Mouse (Mus musculus): ENCODE measurements at regions not wholly inside any gene's neighbourhood (a gene's known extent, or its start where the extent isn't known, plus 50 kb on each side); places are given as distances from the start of the nearest gene placed in this dataset.

DNA sequence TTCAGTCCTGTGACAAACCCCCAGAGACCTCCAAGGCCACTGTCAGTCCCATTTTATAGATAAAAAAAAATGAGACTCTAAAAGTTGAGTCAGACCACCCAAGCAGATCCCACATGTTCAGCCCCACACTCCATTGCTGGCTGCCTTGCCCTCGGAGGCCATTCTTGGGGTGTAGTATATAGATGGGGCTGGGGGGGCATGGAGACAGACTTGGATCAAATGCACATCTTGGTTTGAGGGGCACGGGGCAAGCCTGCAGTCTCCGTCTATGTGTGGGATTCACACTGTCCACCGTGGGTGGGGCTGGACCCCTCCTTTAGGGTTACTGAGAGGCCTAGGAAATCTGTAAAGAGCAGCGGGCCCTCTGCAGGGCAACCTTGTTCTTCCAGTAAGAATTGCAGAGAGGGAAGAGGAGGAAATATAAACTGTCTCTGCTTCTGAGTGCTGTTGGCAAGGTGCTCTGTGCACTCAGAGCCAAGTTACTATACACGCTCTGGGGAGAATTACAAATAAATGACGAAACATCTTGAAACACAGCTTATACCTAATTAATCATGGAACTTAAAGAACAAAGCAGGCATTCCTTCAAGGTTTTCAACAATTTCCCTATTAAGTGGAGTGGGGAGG is 184.4 kb upstream of the Habp2 start:
- DNase-seq (ENCODE audit: inconsistent ontology term), result no peak

DNA sequence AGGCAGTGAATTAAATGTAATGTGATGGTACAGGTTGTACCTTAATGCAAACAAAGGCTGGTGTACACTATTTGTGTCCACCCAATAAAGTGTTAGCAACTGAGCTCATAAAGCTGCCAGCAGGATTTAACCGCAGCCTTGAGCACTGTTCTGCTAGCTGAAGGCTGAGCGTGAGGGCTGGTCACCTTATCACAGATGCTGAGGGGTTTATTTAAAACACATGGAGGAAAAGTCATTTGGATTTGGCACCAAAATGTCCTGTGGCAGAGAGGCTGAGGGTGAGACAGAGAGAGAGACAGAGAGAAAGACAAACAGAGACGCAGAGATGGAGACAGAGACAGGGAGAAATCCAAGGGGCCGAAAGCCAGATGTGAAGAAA is 181.9 kb upstream of the Habp2 start:
- DNase-seq (ENCODE audit: inconsistent ontology term), result no peak

DNA sequence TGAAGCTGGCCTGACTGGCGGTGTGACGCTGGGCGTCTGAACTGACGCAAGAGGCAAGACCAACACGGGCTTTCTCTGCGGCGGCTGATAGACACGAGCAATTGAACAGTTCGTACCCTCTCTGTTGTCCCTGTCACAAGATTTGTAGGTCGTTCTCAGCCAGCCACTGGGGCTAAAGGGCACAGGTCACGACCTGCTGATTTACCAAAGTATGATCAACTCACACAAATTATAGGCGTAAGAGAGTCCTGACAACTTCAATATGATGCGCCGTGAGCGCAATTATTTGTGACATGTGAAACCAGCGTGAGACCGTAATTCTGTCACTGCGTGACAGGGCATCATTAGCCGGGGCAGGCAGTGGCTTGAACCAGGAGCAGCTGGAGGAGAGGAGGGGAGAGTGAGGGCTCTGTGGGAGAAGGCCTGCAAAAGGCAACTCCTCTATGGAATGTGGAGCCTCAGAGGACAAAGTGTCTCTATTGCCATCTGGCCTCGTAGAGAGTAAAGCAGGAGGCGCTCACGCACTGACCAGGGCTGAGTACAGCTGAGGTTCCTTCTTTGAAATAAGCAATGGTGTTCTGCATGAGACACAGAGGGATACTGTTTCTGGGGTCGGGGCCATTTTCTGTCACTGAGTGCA is 181.4 kb upstream of the Habp2 start:
- peak; percentile 37 for DNase-seq (ENCODE audit: inconsistent ontology term)

DNA sequence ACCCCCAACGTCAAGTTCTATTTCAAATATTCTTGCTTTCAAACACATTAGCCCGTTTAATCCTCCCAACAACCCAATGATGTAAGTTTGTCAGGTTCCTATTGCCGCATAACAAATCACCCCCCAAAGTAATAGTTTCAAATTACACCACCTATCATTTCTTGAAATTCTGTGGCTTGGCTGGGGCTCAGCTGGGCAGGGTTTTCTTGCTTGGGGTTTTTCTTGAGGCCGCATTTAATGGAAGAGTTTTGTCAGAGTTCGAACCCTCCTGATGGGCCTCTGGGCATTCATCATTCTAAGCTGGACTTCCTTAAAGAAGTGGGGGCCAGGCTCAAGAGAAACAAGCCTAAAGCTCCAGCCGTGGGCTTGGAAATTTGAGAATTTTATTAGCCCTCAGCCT is 178.1 kb upstream of the Habp2 start:
- no peak for DNase-seq (ENCODE audit: inconsistent ontology term)

DNA sequence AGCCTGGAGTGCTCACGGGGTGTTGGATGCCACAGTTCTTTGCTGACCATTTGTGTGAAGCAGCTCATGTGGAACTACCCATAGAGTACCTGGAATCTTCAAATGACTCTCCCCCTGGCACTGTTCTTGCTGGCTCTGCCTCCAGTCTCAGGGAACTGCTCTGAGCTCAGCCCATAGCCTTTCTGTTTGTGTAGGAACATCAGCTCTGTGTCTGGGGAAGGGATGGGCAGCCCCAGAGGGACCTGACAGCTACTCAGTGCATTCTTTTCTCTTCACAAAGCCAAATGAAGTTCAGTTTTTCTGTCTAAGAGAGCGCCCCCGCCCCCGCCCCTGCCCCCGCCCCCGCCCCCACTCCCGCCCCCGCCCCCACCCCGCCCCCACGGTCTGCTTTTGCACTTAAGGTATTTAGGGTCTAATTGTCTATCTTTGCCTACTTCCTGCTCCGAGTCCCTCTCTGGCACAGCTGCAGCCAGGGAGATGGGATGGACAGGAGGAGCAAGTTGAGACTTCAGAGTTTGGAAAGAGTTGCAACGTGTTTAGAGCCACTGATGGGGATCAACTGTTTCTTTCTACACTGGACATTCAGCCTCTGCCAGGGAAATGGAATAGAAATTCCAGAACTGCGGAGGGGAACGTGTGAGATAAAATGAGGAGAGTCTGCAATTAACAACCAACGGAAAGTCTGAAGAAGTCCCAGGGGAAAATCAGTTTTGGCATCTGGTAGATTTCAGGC is 171.2 kb upstream of the Habp2 start:
- DNase-seq (ENCODE audit: inconsistent ontology term), result peak; percentile 36

DNA sequence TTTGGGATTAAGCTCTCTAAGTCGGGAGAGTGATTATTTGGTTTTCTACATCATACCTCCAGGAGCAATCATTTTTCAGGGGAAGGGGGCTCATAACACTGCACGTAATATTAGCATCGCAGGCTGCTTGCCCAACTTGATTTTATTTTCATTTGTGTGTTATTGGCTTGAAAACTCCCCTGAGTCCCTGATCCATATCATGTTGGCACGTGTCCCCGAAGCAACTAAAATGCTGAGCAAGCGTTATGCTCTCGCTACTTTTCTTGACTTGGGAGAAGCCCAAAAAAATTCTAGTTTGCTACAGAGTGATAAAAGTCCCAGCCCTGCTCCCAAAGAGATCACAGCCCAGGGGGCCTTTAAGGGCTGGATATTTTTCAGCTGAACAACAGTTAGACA is 170.7 kb upstream of the Habp2 start:
- no peak for DNase-seq (ENCODE audit: inconsistent ontology term)

DNA sequence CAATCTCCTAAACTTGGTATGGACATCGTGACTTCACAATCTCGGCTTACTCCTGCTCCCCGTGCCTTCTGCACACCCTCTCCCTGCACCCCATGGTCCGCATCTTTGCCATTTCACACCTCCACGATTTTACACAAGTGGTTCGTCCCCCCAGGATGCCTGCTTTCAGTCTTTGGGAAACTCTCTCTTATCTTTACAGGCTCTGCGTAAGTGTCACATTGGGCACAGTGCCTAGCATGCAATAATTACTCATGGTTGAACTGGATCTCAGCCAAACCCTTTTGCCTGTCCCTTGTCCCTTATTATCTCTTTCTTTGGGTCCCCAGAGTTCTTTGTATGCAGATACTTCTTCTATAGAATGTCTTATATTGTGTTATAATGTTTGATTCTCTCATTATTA is 166.2 kb upstream of the Habp2 start:
- DNase-seq (ENCODE audit: inconsistent ontology term), result peak; percentile 49

DNA sequence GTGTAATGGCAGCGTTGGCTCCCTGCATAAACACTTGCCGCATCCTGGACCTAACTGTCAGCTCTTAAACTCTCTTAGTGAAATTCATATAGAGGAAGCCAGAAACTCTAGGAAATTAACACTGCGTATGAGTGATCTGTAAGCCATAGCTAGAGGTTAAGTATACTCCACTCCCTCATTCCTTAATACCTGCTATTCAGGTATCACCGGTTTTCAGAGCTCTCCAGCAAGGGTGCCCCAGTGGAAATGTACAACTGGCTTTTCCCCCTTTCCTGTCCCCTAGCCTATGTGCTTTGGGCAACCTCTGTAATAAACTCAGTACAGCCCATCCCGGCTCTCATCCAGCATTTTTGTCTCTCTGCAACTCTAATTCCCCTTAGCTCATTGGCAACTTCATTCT is 164.8 kb upstream of the Habp2 start:
- no peak for DNase-seq (ENCODE audit: inconsistent ontology term)

DNA sequence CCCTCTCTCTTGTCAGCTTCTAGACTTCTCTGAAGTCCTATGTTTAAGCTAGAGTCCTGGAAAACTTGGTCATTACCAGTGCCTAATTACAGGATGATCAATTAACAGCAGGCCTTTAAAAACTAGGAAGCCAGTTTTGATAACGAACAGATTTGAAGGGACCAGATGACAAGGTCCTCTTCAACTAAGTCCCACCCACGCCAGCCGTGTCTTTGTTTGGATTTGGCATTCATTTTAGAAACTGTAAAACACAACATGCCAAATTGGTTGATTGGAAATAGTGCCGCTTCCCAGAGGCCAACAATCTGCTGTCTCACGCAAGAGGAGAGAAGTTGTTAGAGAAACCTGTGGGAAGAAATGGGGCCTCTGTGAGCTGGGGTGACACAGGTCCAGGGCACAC is 155.4 kb upstream of the Habp2 start:
- peak; percentile 35 for DNase-seq (ENCODE audit: inconsistent ontology term)

DNA sequence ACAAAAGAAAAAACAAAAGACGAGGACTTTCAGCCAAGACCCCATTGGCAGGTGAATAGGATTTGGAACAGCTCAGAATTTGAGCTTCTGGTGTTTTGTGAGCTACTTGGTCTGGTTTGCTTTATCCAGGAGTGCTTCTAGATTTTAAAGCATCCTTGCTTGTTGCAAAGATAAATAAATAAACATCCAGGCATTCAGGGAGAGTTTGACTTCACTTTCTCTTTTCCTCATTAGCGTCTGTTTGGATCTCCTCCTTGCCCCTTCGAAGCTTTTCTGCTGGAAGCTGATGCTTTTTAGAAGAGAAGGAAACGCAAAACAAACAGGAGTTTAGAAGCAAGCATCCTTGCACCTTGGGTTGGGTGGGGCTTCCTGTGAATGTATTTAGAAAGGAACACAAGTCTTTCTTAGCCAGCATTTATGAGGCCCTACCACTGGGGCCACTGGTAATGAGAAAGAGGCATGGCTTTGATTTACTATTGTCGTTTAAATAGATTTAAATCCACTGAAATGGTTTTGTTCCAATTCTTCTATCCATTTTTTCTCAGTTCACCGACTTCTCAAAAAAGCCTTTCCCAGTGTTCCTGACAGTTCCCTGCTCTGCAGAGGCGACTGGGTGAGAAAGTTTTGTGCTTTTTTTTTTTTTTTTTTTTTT is 153.9 kb upstream of the Habp2 start:
- DNase-seq (ENCODE audit: inconsistent ontology term), result peak; percentile 2

DNA sequence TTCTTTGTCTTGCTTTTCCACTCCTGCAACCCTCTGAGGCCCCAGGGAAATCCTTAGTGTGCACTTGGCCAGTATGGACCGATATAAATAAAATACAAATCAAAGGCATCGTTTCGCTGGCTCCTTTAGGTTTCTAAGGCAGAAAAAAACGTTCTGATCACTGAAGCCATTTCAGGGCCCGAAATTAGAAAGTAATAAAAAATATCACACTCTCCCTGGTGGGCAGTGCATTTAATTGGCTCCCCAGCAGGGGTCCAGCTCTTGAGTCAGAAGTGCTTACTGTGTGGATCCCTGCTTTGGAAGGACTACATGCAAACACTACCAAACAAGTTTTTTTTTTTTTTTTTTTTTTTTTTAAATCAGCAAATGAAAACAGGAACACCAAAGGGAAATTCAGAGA is 153.4 kb upstream of the Habp2 start:
- DNase-seq (ENCODE audit: inconsistent ontology term), result peak; percentile 7

DNA sequence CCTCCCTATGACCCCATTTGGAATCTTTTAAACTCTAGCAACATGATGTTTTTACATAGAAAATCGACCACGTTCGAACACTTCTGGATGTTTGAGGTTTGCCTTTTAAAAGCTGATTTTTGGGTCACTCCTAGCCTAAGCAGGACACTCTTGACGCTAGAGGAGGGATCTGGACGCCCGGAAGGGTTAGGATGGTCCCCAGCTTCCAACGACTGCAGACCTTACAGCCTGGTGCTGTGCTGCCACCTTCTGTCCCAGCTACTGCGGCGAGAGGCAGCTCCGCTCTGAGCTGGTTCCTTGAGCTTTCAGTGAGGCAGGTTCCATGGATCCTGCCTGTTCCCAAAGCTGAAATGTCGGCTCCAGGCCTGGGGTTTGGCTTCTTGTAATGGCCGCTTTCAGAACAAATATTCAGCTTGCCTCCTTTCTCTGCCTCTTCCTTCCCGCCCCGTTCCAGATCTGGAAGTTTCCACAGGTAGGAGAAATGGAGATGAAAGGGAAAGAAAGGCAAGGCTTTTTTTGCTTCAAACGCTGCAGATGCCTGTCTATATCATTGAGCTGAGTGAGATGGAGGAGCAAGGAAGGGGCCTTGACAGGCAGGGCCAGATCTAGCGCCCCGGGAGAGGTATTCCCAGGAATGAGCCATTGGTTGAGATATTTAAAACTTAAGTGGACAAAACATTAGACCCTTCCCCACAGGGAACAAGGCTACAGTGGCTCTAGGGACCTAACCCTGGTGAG is 152.7 kb upstream of the Habp2 start:
- peak; percentile 74 for DNase-seq (ENCODE audit: inconsistent ontology term)

DNA sequence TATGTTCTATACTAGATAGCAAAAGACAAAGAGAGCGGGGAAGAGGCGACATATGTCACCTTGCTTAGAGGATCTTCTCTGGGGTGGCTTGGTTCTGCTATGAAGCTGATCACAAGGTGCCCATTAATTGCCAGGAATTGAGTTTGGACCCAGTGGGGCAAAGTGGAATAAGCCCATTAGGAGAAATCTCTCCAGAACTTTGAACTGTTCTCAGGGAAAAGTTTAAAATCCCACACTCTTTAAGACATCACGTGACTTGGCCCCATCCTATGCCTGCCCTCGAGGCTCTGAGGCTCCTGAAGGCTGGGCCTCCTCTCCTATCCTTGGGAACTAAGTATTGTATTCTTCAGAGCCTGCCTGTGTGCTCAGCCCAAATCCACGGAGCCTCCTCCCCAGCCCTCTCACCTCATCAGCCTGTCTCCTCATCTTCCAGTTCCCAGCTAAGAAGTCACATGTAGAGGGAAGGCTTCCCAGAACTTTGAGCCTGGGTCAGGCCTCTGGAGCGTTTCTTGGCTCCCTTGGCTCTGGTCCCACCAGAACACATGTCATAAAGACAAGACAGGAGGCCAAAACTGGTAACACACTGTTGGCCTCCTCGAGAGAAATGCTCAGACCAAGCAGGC is 151.5 kb upstream of the Habp2 start:
- no peak for DNase-seq (ENCODE audit: inconsistent ontology term)

DNA sequence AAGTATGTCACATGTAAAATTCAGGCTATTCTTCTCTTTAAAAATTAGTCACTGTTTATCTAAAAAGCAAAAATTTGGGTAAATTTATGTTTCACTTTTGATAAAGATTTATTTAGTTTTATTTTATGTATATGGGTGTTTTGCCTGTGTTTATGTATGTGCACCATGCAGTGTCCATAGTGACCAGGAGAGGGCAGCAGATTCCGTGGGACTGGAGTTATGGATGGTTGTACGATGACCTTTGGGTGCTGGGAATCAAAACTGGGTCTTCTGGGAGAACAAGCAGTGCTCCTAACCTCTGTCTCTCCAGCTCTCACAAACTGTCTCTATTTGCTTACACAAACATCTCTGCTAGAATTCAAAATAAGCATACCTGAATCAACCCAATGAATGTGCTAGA is 146.4 kb upstream of the Habp2 start:
- DNase-seq (ENCODE audit: inconsistent ontology term), result no peak

DNA sequence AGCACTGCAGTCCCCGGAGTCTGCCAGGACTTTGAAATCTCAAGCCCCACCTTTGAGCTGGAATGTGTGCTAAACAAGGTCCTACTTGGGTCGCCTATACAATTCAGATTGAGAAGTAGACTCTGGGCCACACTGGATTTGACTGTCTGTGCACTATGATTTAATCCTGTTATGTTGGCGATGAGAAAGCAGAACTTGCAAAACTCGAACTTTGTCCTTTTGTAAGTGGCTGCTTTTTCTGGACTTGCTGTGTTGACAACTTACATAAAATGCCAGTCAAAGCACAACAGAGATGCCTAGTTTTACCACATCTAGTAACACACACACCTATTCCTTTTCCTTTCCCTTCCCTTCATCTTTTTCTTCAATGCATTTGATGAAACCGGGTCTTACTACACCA is 142.7 kb upstream of the Habp2 start:
- no peak for DNase-seq (ENCODE audit: inconsistent ontology term)

DNA sequence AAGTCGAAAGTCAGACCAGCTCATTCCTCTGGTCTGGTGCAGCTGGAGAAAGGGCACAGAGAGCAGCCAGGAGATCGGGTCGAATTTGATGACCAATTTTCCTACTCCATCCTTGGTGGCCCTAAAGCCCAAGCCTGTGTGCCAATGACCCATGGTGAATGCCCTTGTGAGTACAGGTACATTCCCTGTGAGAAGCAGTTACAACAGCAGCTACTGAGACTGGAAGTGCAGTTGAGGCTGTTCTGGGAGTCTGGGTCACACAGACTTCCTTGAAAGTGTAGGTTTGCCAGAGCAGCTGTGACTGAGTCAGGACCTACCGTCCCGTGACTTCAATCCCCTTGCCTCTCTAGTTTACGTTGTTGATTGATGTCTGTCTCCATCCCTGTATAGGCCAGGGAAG is 129.8 kb upstream of the Habp2 start:
- DNase-seq (ENCODE audit: inconsistent ontology term), result no peak

DNA sequence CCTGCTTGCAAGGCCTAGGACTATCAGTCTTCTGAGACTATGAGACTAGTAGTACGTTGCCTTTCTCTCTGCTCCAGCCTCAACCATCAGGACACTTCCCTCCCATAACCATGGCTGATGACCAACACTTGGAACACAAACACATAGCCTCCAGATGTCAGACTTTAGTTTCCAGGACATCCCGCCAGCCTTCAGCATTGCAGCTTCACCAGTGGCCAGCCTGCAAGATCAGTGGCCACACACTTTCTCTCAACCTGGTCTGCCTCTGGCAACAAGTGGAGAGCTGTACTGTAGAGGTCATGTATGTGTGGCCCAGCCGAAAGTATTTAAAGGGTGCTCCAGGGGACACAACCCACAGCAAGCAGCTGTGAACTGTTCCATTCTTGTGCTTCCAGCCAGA is 124.8 kb upstream of the Habp2 start:
- DNase-seq (ENCODE audit: inconsistent ontology term), result no peak

DNA sequence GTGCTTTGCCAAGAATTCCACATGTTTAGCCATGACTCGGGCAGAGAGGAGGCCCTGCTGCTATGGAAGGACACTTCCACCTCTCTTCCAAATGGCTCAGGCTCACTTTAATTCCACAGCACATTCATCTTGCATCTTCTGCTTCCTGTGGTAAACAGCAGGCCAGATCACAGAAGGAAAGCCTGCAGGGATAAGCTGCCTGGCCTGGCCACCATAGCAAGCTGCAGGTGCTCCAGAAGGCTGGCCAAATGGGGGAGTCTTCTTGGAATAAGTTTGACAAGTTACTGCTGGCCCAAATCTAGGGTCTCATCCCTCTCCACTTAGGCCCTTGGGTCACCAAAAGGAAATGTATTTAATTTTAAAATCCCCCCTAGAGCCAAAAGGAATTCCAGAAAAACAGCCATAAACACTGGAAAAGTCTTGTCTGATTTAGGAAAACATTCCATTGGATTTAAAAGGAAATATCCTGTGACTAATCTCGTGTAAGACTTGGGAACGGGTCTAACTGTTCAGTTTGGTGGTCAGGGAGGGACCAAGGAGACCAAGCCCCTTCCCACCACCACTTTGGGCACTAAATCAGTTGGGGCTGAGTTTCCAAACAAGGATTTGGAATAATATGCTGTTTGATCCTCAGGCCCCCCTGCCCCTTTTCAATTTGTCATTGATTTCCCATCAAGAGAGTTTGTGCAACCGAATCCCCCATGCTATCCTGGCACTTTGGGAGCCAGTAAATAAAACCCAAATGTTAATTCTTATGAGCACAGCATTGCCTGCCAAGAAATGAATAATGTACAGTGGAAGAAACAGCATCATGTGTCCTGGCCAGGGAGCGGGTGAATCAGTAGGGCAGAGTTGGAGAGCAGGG is 117.6 kb upstream of the Habp2 start:
- no peak for DNase-seq (ENCODE audit: inconsistent ontology term)

DNA sequence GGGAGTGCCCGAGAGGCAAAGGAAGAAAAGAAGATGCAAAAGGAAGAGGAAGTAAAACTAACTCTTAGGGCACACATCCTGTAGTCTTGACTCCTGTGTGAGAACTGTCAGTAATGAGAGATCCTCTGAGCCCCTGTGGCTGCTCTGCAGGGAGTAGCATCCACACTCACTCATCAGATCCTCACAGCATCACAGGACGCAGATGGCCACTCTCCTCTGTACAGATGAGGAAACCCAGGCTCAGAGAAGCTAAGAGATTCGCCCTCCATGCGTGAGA is 117.0 kb upstream of the Habp2 start:
- DNase-seq (ENCODE audit: inconsistent ontology term), result no peak

DNA sequence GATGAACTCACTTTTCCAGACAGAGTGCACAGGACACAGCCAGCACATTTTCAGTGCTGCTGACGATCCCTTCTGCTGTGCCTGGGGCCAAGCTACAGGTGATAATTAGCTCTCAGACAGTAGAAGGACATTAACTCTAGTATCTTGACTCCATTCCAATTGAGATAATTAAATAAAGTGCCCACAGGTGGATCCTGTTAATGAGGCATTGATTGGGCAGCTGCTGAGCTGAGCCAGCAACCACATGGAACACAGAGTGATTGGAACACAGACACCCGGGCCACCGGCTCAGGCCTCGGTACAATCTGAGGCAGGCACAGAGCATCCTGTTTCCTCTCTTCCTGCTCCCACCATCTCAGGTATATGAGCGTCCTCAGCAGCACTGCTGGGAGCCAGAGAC is 114.5 kb upstream of the Habp2 start:
- peak; percentile 27 for DNase-seq (ENCODE audit: inconsistent ontology term)

DNA sequence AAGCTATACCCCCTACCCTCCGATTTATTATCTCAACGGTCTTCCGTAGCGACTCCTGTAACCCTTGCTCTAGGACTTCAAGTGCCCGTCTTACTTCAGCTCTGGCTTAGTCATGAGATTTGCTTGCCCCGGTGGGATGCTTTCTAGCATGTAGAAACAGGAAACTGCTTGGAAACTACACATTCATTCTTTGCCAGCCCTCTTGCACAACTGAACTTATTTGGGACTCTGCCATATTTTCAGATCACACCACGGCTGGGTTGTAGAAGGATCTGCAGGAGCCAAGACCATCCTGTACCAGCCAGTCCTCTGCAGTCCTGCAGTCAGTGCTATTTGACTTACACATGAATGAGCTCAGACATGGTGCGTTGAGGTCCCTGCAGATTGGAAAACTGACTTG is 110.9 kb upstream of the Habp2 start:
- DNase-seq (ENCODE audit: inconsistent ontology term), result peak; percentile 17
